Mouse (Mus musculus): ENCODE results near the gene Gm5157. TPM values are rescaled to one million over a fixed set of nuclear protein-coding genes. Genes with fewer than 3 reads are reported as not detected.
"Not testable (repeated sequence)": the region's sequence is repeated elsewhere in the genome, so short reads cannot be mapped to it uniquely, and the experiment has no call there.

Gm5157 gene
- total RNA-seq (2014; rRNA removed) (not detected in 2 replicates), polyA plus RNA-seq (2015; fragmentation: Nextera tagmentation; extraction: Ambion mirVana) (not detected in 2 replicates)

DNA sequence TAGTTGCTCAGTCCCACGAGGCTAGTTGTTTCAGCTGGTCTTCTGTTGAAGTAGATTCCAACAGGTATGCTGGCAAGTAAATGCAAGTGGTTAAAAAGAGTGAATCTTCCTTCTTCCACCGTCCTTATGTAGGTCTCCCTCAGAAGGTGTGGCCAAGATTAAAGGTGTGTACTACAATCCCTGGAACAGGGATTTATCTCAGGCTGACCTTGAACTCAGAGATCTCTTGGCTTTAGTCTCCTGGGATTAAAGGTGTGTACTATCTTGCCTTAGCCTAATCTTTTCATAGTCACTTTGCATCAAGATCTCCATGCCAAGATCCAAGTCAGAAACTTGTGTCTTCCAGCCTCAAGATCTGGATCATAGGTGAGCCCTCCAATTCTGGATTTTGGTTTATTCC is at the start of gene Gm5157:
Gene Gm5157, minus strand, starts transcription at position 101 of the 400 bp plus-strand sequence.
- H3K9me3 ChIP-seq (ENCODE audit: low read length); H3K27ac ChIP-seq (ENCODE audit: low read depth, low read length); H3K4me1 ChIP-seq (ENCODE audit: insufficient read depth, low read length); DNase-seq (ENCODE audit: low spot score); H3K4me2 ChIP-seq (ENCODE audit: low read depth, low read length, poor library complexity, severe bottlenecking); H3K9ac ChIP-seq (replicated peaks; ENCODE audit: low read length, poor library complexity, severe bottlenecking); H3K4me3 ChIP-seq (ENCODE audit: low read depth, low read length); H3K27me3 ChIP-seq (ENCODE audit: insufficient read depth, low read length); H3K36me3 ChIP-seq (ENCODE audit: insufficient read depth, low read length); ATAC-seq (ENCODE audit: low FRiP score): not testable (repeated sequence)
- 27% methylated on average over 1 of the region's 2 CpGs for WGBS

DNA sequence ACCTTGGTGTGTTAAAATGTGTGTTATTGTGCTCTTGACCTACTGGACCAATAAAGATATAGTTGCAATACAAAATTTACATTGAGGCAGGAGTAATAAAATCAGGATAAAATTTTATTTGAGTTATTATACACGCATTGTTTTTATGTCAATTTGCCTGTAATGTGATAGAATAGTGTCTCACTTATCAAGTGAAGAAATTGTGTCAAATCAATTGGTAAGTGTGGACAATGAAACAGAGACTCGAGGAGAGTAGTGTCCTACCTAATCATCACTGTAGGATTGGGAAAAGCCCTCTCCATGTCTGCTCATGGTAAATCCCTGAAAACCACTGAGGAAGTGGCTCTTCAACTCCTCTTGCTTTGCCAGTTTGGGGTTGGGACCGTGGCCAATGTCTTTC is 28.3 kb downstream of the Gm5157 start, which contains the start of gene Vmn1r123:
Gene Vmn1r123, plus strand, starts transcription at position 301 of the 400 bp plus-strand sequence.
- H3K36me3 ChIP-seq (ENCODE audit: insufficient read depth, low read length); H3K9ac ChIP-seq (replicated peaks; ENCODE audit: low read length, poor library complexity, severe bottlenecking); H3K27ac ChIP-seq (ENCODE audit: low read depth, low read length); H3K4me3 ChIP-seq (ENCODE audit: low read depth, low read length); H3K9me3 ChIP-seq (ENCODE audit: low read length); H3K4me1 ChIP-seq (ENCODE audit: insufficient read depth, low read length); ATAC-seq (ENCODE audit: low FRiP score); DNase-seq (ENCODE audit: low spot score); H3K4me2 ChIP-seq (ENCODE audit: low read depth, low read length, poor library complexity, severe bottlenecking); H3K27me3 ChIP-seq (ENCODE audit: insufficient read depth, low read length): not testable (repeated sequence)
- WGBS = 13% methylated on average over 1 of the region's 3 CpGs

Other genes starting within 250 kb of the Gm5157 start
- gene Vmn1r119, start 178.0 kb downstream of the Gm5157 start, total RNA-seq (2014; rRNA removed) = not detected in 2 replicates
- gene Vmn1r119, start 178.0 kb downstream of the Gm5157 start, polyA plus RNA-seq (2015; fragmentation: Nextera tagmentation; extraction: Ambion mirVana) = not detected in 2 replicates
- not detected in 2 replicates for gene Vmn1r120, start 136.6 kb downstream of the Gm5157 start, total RNA-seq (2014; rRNA removed)
- not detected in 2 replicates for gene Vmn1r120, start 136.6 kb downstream of the Gm5157 start, polyA plus RNA-seq (2015; fragmentation: Nextera tagmentation; extraction: Ambion mirVana)
- gene Vmn1r121, start 91.9 kb downstream of the Gm5157 start, total RNA-seq (2014; rRNA removed) = not detected in 2 replicates
- not detected in 2 replicates for gene Vmn1r121, start 91.9 kb downstream of the Gm5157 start, polyA plus RNA-seq (2015; fragmentation: Nextera tagmentation; extraction: Ambion mirVana)
- gene Vmn1r122, start 56.3 kb downstream of the Gm5157 start, total RNA-seq (2014; rRNA removed) = not detected in 2 replicates
- not detected in 2 replicates for gene Vmn1r122, start 56.3 kb downstream of the Gm5157 start, polyA plus RNA-seq (2015; fragmentation: Nextera tagmentation; extraction: Ambion mirVana)
- not detected in 2 replicates for gene Vmn1r123, start 28.2 kb downstream of the Gm5157 start, total RNA-seq (2014; rRNA removed)
- gene Vmn1r123, start 28.2 kb downstream of the Gm5157 start, polyA plus RNA-seq (2015; fragmentation: Nextera tagmentation; extraction: Ambion mirVana) = not detected in 2 replicates
- not detected in 2 replicates for gene Vmn1r124, start 70.2 kb upstream of the Gm5157 start, total RNA-seq (2014; rRNA removed)
- gene Vmn1r124, start 70.2 kb upstream of the Gm5157 start, polyA plus RNA-seq (2015; fragmentation: Nextera tagmentation; extraction: Ambion mirVana) = not detected in 2 replicates
- not detected in 2 replicates for gene Vmn1r125, start 81.8 kb upstream of the Gm5157 start, total RNA-seq (2014; rRNA removed)
- gene Vmn1r125, start 81.8 kb upstream of the Gm5157 start, polyA plus RNA-seq (2015; fragmentation: Nextera tagmentation; extraction: Ambion mirVana) = not detected in 2 replicates
- not detected in 2 replicates for gene Vmn1r126, start 111.0 kb upstream of the Gm5157 start, total RNA-seq (2014; rRNA removed)
- gene Vmn1r126, start 111.0 kb upstream of the Gm5157 start, polyA plus RNA-seq (2015; fragmentation: Nextera tagmentation; extraction: Ambion mirVana) = not detected in 2 replicates
- gene Vmn1r127, start 129.4 kb upstream of the Gm5157 start, total RNA-seq (2014; rRNA removed) = not detected in 2 replicates
- gene Vmn1r127, start 129.4 kb upstream of the Gm5157 start, polyA plus RNA-seq (2015; fragmentation: Nextera tagmentation; extraction: Ambion mirVana) = not detected in 2 replicates
- gene Vmn1r128, start 158.9 kb upstream of the Gm5157 start, total RNA-seq (2014; rRNA removed) = not detected in 2 replicates
- not detected in 2 replicates for gene Vmn1r128, start 158.9 kb upstream of the Gm5157 start, polyA plus RNA-seq (2015; fragmentation: Nextera tagmentation; extraction: Ambion mirVana)
- gene Vmn1r129, start 170.9 kb upstream of the Gm5157 start, total RNA-seq (2014; rRNA removed) = not detected in 2 replicates
- not detected in 2 replicates for gene Vmn1r129, start 170.9 kb upstream of the Gm5157 start, polyA plus RNA-seq (2015; fragmentation: Nextera tagmentation; extraction: Ambion mirVana)
- gene Gm6882, start 242.3 kb upstream of the Gm5157 start, total RNA-seq (2014; rRNA removed) = not detected in 2 replicates
- not detected in 2 replicates for gene Gm6882, start 242.3 kb upstream of the Gm5157 start, polyA plus RNA-seq (2015; fragmentation: Nextera tagmentation; extraction: Ambion mirVana)

Data from midbrain, postnatal 0 days (tissue).